Mouse (Mus musculus): Measurements from ENCODE around the gene Map3k4. TPM values are rescaled to one million over a fixed set of nuclear protein-coding genes. Genes with fewer than 3 reads are reported as not detected.

The Map3k4 gene
- polyA plus RNA-seq, 1 experiment from 2014 or later = 35.6 TPM

- H3K9me3 ChIP-seq (ENCODE audit: control insufficient read depth, low read length) = no peaks in the 10 kb centered on the region
- H3K36me3 ChIP-seq (ENCODE audit: control insufficient read depth, insufficient read depth, low read length) = peaks cover 2% of the 10 kb centered on the region; the same call in 1 of the 2 replicates
- H3K4me2 ChIP-seq (replicated peaks; ENCODE audit: low read depth) = no peak overlapping the region
- H3K9ac ChIP-seq (ENCODE audit: low read length) = no peak overlapping the region
- no peak for DNase-seq (ENCODE audit: low spot score)
- 59% methylated on average over 13 of the region's 13 CpGs for WGBS
- H3K27ac ChIP-seq (replicated peaks) = no peak overlapping the region
- H3K4me1 ChIP-seq (replicated peaks; ENCODE audit: control insufficient read depth, insufficient read depth) = no peaks in the 10 kb centered on the region
- H3K4me3 ChIP-seq (ENCODE audit: low read depth, low read length) = no peak overlapping the region
- no peak for ATAC-seq (ENCODE audit: low FRiP score, low TSS enrichment)
- H3K27me3 ChIP-seq (ENCODE audit: control insufficient read depth, insufficient read depth, low read length) = no peaks in the 10 kb centered on the region
- TF ChIP-seq EP300 (optimal IDR thresholded peaks at IDR 0.05) (no peak), CTCF (IDR thresholded peaks at IDR 0.05; ENCODE audit: low read depth) (no peak)
Measured at GRCm38 (mm10) chr17:12263787-12264186, 54.8 kb downstream of the Map3k4 start.

GRCm38 (mm10) chr17:12262851-12263250, 55.7 kb downstream of the Map3k4 start:
- H3K9ac ChIP-seq (ENCODE audit: low read length) = no peak overlapping the region
- TF ChIP-seq EP300 (optimal IDR thresholded peaks at IDR 0.05) (no peak), CTCF (IDR thresholded peaks at IDR 0.05; ENCODE audit: low read depth) (no peak)
- H3K4me1 ChIP-seq (replicated peaks; ENCODE audit: control insufficient read depth, insufficient read depth) = no peaks in the 10 kb centered on the region
- H3K27ac ChIP-seq (replicated peaks) = no peak overlapping the region
- 81% methylated on average over 8 of the region's 8 CpGs for WGBS
- DNase-seq (ENCODE audit: low spot score) = no peak
- H3K27me3 ChIP-seq (ENCODE audit: control insufficient read depth, insufficient read depth, low read length) = no peaks in the 10 kb centered on the region
- ATAC-seq (ENCODE audit: low FRiP score, low TSS enrichment) = no peak
- H3K4me3 ChIP-seq (ENCODE audit: low read depth, low read length) = no peak overlapping the region
- H3K4me2 ChIP-seq (replicated peaks; ENCODE audit: low read depth) = no peak overlapping the region
- H3K36me3 ChIP-seq (ENCODE audit: control insufficient read depth, insufficient read depth, low read length) = peaks cover 2% of the 10 kb centered on the region; the same call in 1 of the 2 replicates
- H3K9me3 ChIP-seq (ENCODE audit: control insufficient read depth, low read length) = no peaks in the 10 kb centered on the region

- H3K4me3 ChIP-seq (ENCODE audit: low read depth, low read length) = no peak overlapping the region
- WGBS = 55% methylated on average over 2 of the region's 2 CpGs
- peak; percentile 68 for ATAC-seq (ENCODE audit: low FRiP score, low TSS enrichment)
- no peak overlapping the region for H3K9ac ChIP-seq (ENCODE audit: low read length)
- TF ChIP-seq CTCF (IDR thresholded peaks at IDR 0.05; ENCODE audit: low read depth) (peak; percentile 68), EP300 (optimal IDR thresholded peaks at IDR 0.05) (no peak)
- H3K27ac ChIP-seq (replicated peaks) = no peak overlapping the region
- peaks cover 7% of the 10 kb centered on the region for H3K36me3 ChIP-seq (ENCODE audit: control insufficient read depth, insufficient read depth, low read length)
- H3K4me1 ChIP-seq (replicated peaks; ENCODE audit: control insufficient read depth, insufficient read depth) = no peaks in the 10 kb centered on the region
- no peak overlapping the region for H3K4me2 ChIP-seq (replicated peaks; ENCODE audit: low read depth)
- DNase-seq (ENCODE audit: low spot score) = peak; percentile 32
- H3K27me3 ChIP-seq (ENCODE audit: control insufficient read depth, insufficient read depth, low read length) = no peaks in the 10 kb centered on the region
- no peaks in the 10 kb centered on the region for H3K9me3 ChIP-seq (ENCODE audit: control insufficient read depth, low read length)
Measured at GRCm38 (mm10) chr17:12261887-12262286, 56.7 kb downstream of the Map3k4 start.

GRCm38 (mm10) chr17:12261376-12261775, 57.2 kb downstream of the Map3k4 start:
- Histone ChIP-seq H3K27me3 (ENCODE audit: control insufficient read depth, insufficient read depth, low read length) (no peaks in the 10 kb centered on the region), H3K4me2 (replicated peaks; ENCODE audit: low read depth) (no peak overlapping the region), H3K4me1 (replicated peaks; ENCODE audit: control insufficient read depth, insufficient read depth) (no peaks in the 10 kb centered on the region), H3K4me3 (ENCODE audit: low read depth, low read length) (no peak overlapping the region), H3K9me3 (ENCODE audit: control insufficient read depth, low read length) (no peaks in the 10 kb centered on the region), H3K27ac (replicated peaks) (no peak overlapping the region), H3K36me3 (ENCODE audit: control insufficient read depth, insufficient read depth, low read length) (peaks cover 12% of the 10 kb centered on the region), H3K9ac (ENCODE audit: low read length) (no peak overlapping the region)
- no peak for ATAC-seq (ENCODE audit: low FRiP score, low TSS enrichment)
- no peak for DNase-seq (ENCODE audit: low spot score)
- WGBS = 95% methylated on average over 7 of the region's 7 CpGs
- TF ChIP-seq EP300 (optimal IDR thresholded peaks at IDR 0.05) (no peak), CTCF (IDR thresholded peaks at IDR 0.05; ENCODE audit: low read depth) (no peak)

GRCm38 (mm10) chr17:12259957-12260356, 58.6 kb downstream of the Map3k4 start:
- Histone ChIP-seq H3K36me3 (ENCODE audit: control insufficient read depth, insufficient read depth, low read length) (peaks cover 17% of the 10 kb centered on the region), H3K9me3 (ENCODE audit: control insufficient read depth, low read length) (no peaks in the 10 kb centered on the region), H3K4me3 (ENCODE audit: low read depth, low read length) (no peak overlapping the region), H3K9ac (ENCODE audit: low read length) (no peak overlapping the region), H3K4me2 (replicated peaks; ENCODE audit: low read depth) (no peak overlapping the region), H3K27me3 (ENCODE audit: control insufficient read depth, insufficient read depth, low read length) (no peaks in the 10 kb centered on the region), H3K27ac (replicated peaks) (no peak overlapping the region), H3K4me1 (replicated peaks; ENCODE audit: control insufficient read depth, insufficient read depth) (no peaks in the 10 kb centered on the region)
- DNase-seq (ENCODE audit: low spot score) (no peak), ATAC-seq (ENCODE audit: low FRiP score, low TSS enrichment) (no peak)
- 79% methylated on average over 8 of the region's 8 CpGs for WGBS
- TF ChIP-seq EP300 (optimal IDR thresholded peaks at IDR 0.05) = no peak
- TF ChIP-seq CTCF (IDR thresholded peaks at IDR 0.05; ENCODE audit: low read depth) = no peak

- H3K27ac ChIP-seq (replicated peaks) = no peak overlapping the region
- H3K4me3 ChIP-seq (ENCODE audit: low read depth, low read length) = no peak overlapping the region
- H3K9me3 ChIP-seq (ENCODE audit: control insufficient read depth, low read length) = no peaks in the 10 kb centered on the region
- 65% methylated on average over 6 of the region's 6 CpGs for WGBS
- no peak for TF ChIP-seq EP300 (optimal IDR thresholded peaks at IDR 0.05)
- TF ChIP-seq CTCF (IDR thresholded peaks at IDR 0.05; ENCODE audit: low read depth) = no peak
- no peaks in the 10 kb centered on the region for H3K27me3 ChIP-seq (ENCODE audit: control insufficient read depth, insufficient read depth, low read length)
- no peak overlapping the region for H3K9ac ChIP-seq (ENCODE audit: low read length)
- H3K36me3 ChIP-seq (ENCODE audit: control insufficient read depth, insufficient read depth, low read length) = peaks cover 30% of the 10 kb centered on the region
- no peaks in the 10 kb centered on the region for H3K4me1 ChIP-seq (replicated peaks; ENCODE audit: control insufficient read depth, insufficient read depth)
- DNase-seq (ENCODE audit: low spot score) (no peak), ATAC-seq (ENCODE audit: low FRiP score, low TSS enrichment) (no peak)
- no peak overlapping the region for H3K4me2 ChIP-seq (replicated peaks; ENCODE audit: low read depth)
Measured at GRCm38 (mm10) chr17:12258517-12258916, 60.1 kb downstream of the Map3k4 start.
